11 mouse cellular contexts compared by ENCODE assay signal in genomic region chr11:5931947-5932346, GRCm38 (mm10). TPM values are rescaled to one million over a fixed set of nuclear protein-coding genes. Genes with fewer than 3 reads are reported as not detected.
A peak's percentile ranks its signal among the peaks of the same experiment; 100 is the strongest.
DNase-seq lines count a peak whose midpoint lies in the region; TF ChIP-seq lines count a peak whose summit lies in the region.
"Not testable (repeated sequence)": the region's sequence is repeated elsewhere in the genome, so short reads cannot be mapped to it uniquely, and the experiment has no call there.
"Had no signal": no experiment of that assay in that cellular context is flagged by ENCODE, and none has a peak within 500 bp of the region (broad histone marks: within the 10 kb centered on the region; RNA-seq: fewer than 3 reads in every experiment).

No protein-coding gene starts in this region.

- not testable (repeated sequence) for H3K27me3 ChIP-seq in MEL (ENCODE audit: control insufficient read depth in 1 of 2, insufficient read depth in 2 of 2, low read length in 2 of 2); kidney, adult 2 months (replicated peaks; ENCODE audit: control insufficient read depth, insufficient read depth, low read length); testis, adult 2 months (ENCODE audit: control insufficient read depth, insufficient read depth, low read length)

- not testable (repeated sequence) for H3K4me3 ChIP-seq in MEL (ENCODE audit: control insufficient read depth in 1 of 2, insufficient read depth in 1 of 2, low read depth in 2 of 2, low read length in 2 of 2); kidney, adult 2 months (ENCODE audit: insufficient read depth, low read depth, low read length); testis, adult 2 months (ENCODE audit: control insufficient read depth, low read depth, low read length)

- 95% methylated on average over 6 of the region's 6 CpGs for WGBS in kidney, adult 2 months

- H3K9ac ChIP-seq in MEL (ENCODE audit: control insufficient read depth, low read depth, low read length, poor library complexity, severe bottlenecking) = not testable (repeated sequence)

- peak; percentile 32 for DNase-seq in MEL (ENCODE audit: low read depth, low spot score)
- peak; percentile 30 for DNase-seq in embryo, embryonic 10.5 days (ENCODE audit: low spot score)
- peak; percentile 55 for DNase-seq in heart, adult 11 months
- not testable (repeated sequence) for DNase-seq in kidney, adult 2 months
- peak; percentile 29 for DNase-seq in left cerebral cortex, postnatal 4 days
- DNase-seq in lung, postnatal 14 days = peak; percentile 44

- not testable (repeated sequence) for TF ChIP-seq EP300 in MEL (IDR thresholded peaks at IDR 0.05; ENCODE audit: low read depth in 1 of 2, low read length in 2 of 2)

- not testable (repeated sequence) for H3K4me1 ChIP-seq in MEL (ENCODE audit: control insufficient read depth in 1 of 2, insufficient read depth in 2 of 2, low read length in 2 of 2); kidney, adult 2 months (ENCODE audit: control insufficient read depth, insufficient read depth, low read length); testis, adult 2 months (ENCODE audit: control insufficient read depth, insufficient read depth, low read length)

- H3K27ac ChIP-seq in MEL (ENCODE audit: control insufficient read depth, low read depth, low read length); kidney, adult 2 months (ENCODE audit: insufficient read depth, low read depth, low read length): not testable (repeated sequence)
- H3K27ac ChIP-seq in testis, adult 2 months (ENCODE audit: control insufficient read depth, insufficient read depth, low read depth, low read length) = peak overlapping the region; percentile 25; the same call in 1 of the 2 replicates

- not testable (repeated sequence) for H3K9me3 ChIP-seq in MEL (replicated peaks; ENCODE audit: insufficient read depth, low read length)

- H3K36me3 ChIP-seq in MEL (ENCODE audit: control insufficient read depth in 1 of 2, insufficient read depth in 2 of 2, low read length in 2 of 2); kidney, adult 2 months (ENCODE audit: control insufficient read depth, insufficient read depth, low read length); testis, adult 2 months (ENCODE audit: control insufficient read depth, insufficient read depth, low read length): not testable (repeated sequence)

- peak; percentile 19 to 47 (median 40); a peak in 3 of 6 replicates for TF ChIP-seq CTCF in MEL (IDR thresholded peaks at IDR 0.05 in 2 of 3, conservative IDR thresholded peaks at IDR 0.05 in 1 of 3; ENCODE audit: control insufficient read depth in 1 of 3, insufficient read depth in 1 of 3, low read depth in 2 of 3, low read length in 3 of 3, poor library complexity in 1 of 3, severe bottlenecking in 1 of 3)
- TF ChIP-seq CTCF in kidney, adult 2 months (conservative IDR thresholded peaks at IDR 0.05; ENCODE audit: insufficient read depth, insufficient read length, low read depth, low read length) = peak; percentile 18; the same call in 1 of the 2 replicates
- TF ChIP-seq CTCF in testis, adult 2 months (IDR thresholded peaks at IDR 0.05; ENCODE audit: control insufficient read depth, insufficient read depth, insufficient replicate concordance, low read depth, low read length) = not testable (repeated sequence)

- TF ChIP-seq RAD21 in MEL (IDR thresholded peaks at IDR 0.05; ENCODE audit: low read depth, low read length) = peak; percentile 49

- H3K79me2 ChIP-seq in MEL (ENCODE audit: control insufficient read depth, insufficient read depth, low read length, poor library complexity) = not testable (repeated sequence)

- not testable (repeated sequence) for TF ChIP-seq POLR2A in MEL (IDR thresholded peaks at IDR 0.05; ENCODE audit: control insufficient read depth in 1 of 2, insufficient read depth in 1 of 2, low read depth in 1 of 2, low read length in 2 of 2, poor library complexity in 1 of 2); kidney, adult 2 months (IDR thresholded peaks at IDR 0.05; ENCODE audit: low read depth, low read length); testis, adult 2 months (IDR thresholded peaks at IDR 0.05; ENCODE audit: control insufficient read depth, low read depth, low read length)

- intact Hi-C loops in left cerebral cortex, postnatal 4 days (cut with DNase I) = not testable (repeated sequence)

TF ChIP-seq in MEL, 35 proteins besides CTCF, POLR2A, EP300 and RAD21:
- TF ChIP-seq SMC3 (IDR thresholded peaks at IDR 0.05; ENCODE audit: low read depth, low read length) = peak; percentile 33
TF ChIP-seq in MEL: peak in this region for 1; not testable (repeated sequence) for 34.

RNA-seq across cellular contexts. Expression of gene Gck, which starts 17.9 kb away (rescaled TPM):
- total RNA-seq in MEL (2012; rRNA removed) = not detected in 2 replicates
- not detected for polyA plus RNA-seq in MEL (2012; ENCODE audit: insufficient read depth in 1 of 2, insufficient read length in 2 of 2, low read depth in 1 of 2, low replicate concordance in 2 of 2, missing spikeins in 1 of 2)
- 0.16 and 0.43 TPM in 2 replicates for polyA plus RNA-seq in kidney, adult 2 months (2012; rRNA removed)
- total RNA-seq in left cerebral cortex, postnatal 4 days (2021) = 1 to 10 TPM; 3.9 to 4.0 TPM
- 5.0 and 6.6 TPM in 2 replicates for polyA plus RNA-seq in testis, adult 2 months (2012; rRNA removed)
- total RNA-seq: megakaryocyte, adult 5-6 weeks had no signal

RNA-seq across cellular contexts. Expression of gene Ykt6, which starts 23.5 kb away (rescaled TPM):
- 83.9 and 89.5 TPM in 2 replicates for total RNA-seq in MEL (2012; rRNA removed)
- 10 to 100 TPM; 76.5 to 98.1 TPM for polyA plus RNA-seq in MEL (2012; ENCODE audit: insufficient read depth in 1 of 2, insufficient read length in 2 of 2, low read depth in 1 of 2, low replicate concordance in 2 of 2, missing spikeins in 1 of 2)
- polyA plus RNA-seq in kidney, adult 2 months (2012; rRNA removed) = 54.1 and 60.4 TPM in 2 replicates
- total RNA-seq in left cerebral cortex, postnatal 4 days (2021) = 100 to 1,000 TPM; 202 to 213 TPM
- 31.7 and 33.7 TPM in 2 replicates for polyA plus RNA-seq in testis, adult 2 months (2012; rRNA removed)

RNA-seq across cellular contexts. Expression of gene Myl7, which starts 33.4 kb away (rescaled TPM):
- not detected in 2 replicates for total RNA-seq in MEL (2012; rRNA removed)
- not detected for polyA plus RNA-seq in MEL (2012; ENCODE audit: insufficient read depth in 1 of 2, insufficient read length in 2 of 2, low read depth in 1 of 2, low replicate concordance in 2 of 2, missing spikeins in 1 of 2)
- polyA plus RNA-seq in kidney, adult 2 months (2012; rRNA removed) = 5.1 and 5.3 TPM in 2 replicates
- not detected for total RNA-seq in left cerebral cortex, postnatal 4 days (2021)
- 0.43 TPM in 1 of 2 replicates, not detected in the other for polyA plus RNA-seq in testis, adult 2 months (2012; rRNA removed)
- total RNA-seq: gastrocnemius, adult 8-10 months; left cerebral cortex, postnatal 10 days; megakaryocyte, adult 5-6 weeks had no signal
- polyA plus RNA-seq: midbrain, embryonic 16.5 days had no signal

RNA-seq across cellular contexts. Expression of gene Pold2, which starts 53.9 kb away (rescaled TPM):
- 285 and 366 TPM in 2 replicates for total RNA-seq in MEL (2012; rRNA removed)
- polyA plus RNA-seq in MEL (2012; ENCODE audit: insufficient read depth in 1 of 2, insufficient read length in 2 of 2, low read depth in 1 of 2, low replicate concordance in 2 of 2, missing spikeins in 1 of 2) = 100 to 1,000 TPM in 1 of 2 experiments, not detected in 1; 261 TPM
- polyA plus RNA-seq in kidney, adult 2 months (2012; rRNA removed) = 50.2 and 70.7 TPM in 2 replicates
- 10 to 100 TPM; 26.6 to 37.5 TPM for total RNA-seq in left cerebral cortex, postnatal 4 days (2021)
- 88.8 and 109 TPM in 2 replicates for polyA plus RNA-seq in testis, adult 2 months (2012; rRNA removed)
